Mouse (Mus musculus) cerebellum, adult 2 months (tissue): ENCODE data around the gene Gm3250.
"Not testable (repeated sequence)": the region's sequence is repeated elsewhere in the genome, so short reads cannot be mapped to it uniquely, and the experiment has no call there.

Experiments
- CTCF ChIP-seq: fragments of 200-500 bp; IDR thresholded peaks from 2 replicates; pipeline ENCODE4 v1.5.1; 2011; ENCODE audit warnings: low read depth, mild to moderate bottlenecking, control low read depth, low read length, moderate library complexity, borderline replicate concordance; ENCODE audit not compliant: insufficient read depth
- POLR2A ChIP-seq: fragments of 200-500 bp; IDR thresholded peaks from 2 replicates; pipeline ENCODE4 v1.6.1; 2011; ENCODE audit warnings: low read length, control low read depth, borderline replicate concordance; ENCODE audit not compliant: insufficient read depth

- TF ChIP-seq CTCF, POLR2A: not testable (repeated sequence)
Observed at GRCm38 (mm10) chr10:77787876-77788275, 5.5 kb upstream of the Gm3250 start, which contains the start of gene Gm7137.
